Mouse (Mus musculus) embryonic facial prominence, embryonic 15.5 days (tissue): Measurements from ENCODE around the gene Cln5. TPM values are rescaled to one million over a fixed set of nuclear protein-coding genes. Genes with fewer than 3 reads are reported as not detected.

Experiments used
- ATAC-seq: fragments of 200-750 bp; cut with Nextera tagmentation; 2 replicates; pipeline ENCODE4 v1.8.0; 2017; ENCODE audit warnings: low read depth, moderate TSS enrichment; ENCODE audit not compliant: insufficient number of reproducible peaks, low FRiP score, low TSS enrichment
- H3K27ac ChIP-seq: fragments of 300-500 bp; sonication (generic); replicated peaks from 2 replicates; pipeline ENCODE4 v1.5.1; 2015; ENCODE audit warnings: mild to moderate bottlenecking, inconsistent platforms
- H3K27me3 ChIP-seq: fragments of 300-500 bp; sonication (generic); 2 replicates; pipeline ENCODE4 v1.6.1; 2015; ENCODE audit warnings: inconsistent platforms
- H3K36me3 ChIP-seq: fragments of 300-500 bp; sonication (generic); 2 replicates; pipeline ENCODE4 v1.6.1; 2015; ENCODE audit warnings: mild to moderate bottlenecking, inconsistent platforms
- H3K4me1 ChIP-seq: fragments of 300-500 bp; sonication (generic); 2 replicates; pipeline ENCODE4 v1.6.1; 2015; ENCODE audit warnings: inconsistent platforms
- H3K4me2 ChIP-seq: fragments of 300-500 bp; sonication (generic); replicated peaks from 2 replicates; pipeline ENCODE4 v1.6.1; 2015; ENCODE audit warnings: mild to moderate bottlenecking, inconsistent platforms
- H3K4me3 ChIP-seq: fragments of 300-500 bp; sonication (generic); replicated peaks from 2 replicates; pipeline ENCODE4 v1.5.1; 2015; ENCODE audit warnings: mild to moderate bottlenecking, inconsistent platforms
- H3K9ac ChIP-seq: fragments of 300-500 bp; sonication (generic); 2 replicates; pipeline ENCODE4 v1.6.1; 2015; ENCODE audit warnings: inconsistent platforms
- H3K9me3 ChIP-seq: fragments of 300-500 bp; sonication (generic); replicated peaks from 2 replicates; pipeline ENCODE4 v1.6.1; 2016; ENCODE audit warnings: inconsistent platforms
- WGBS: fragments of 180-500 bp; shearing (Covaris S2); methylation state at CpG from one replicate; pipeline ENCODE4 v1.1.7; 2015; 5-methylcytosine and 5-hydroxymethylcytosine counted together
- polyA plus RNA-seq: library from polyadenylated mRNA; unstranded; fragments of >200 nt; fragmentation: Nextera tagmentation; extraction: Ambion mirVana; gene quantifications from 2 replicates; pipeline ENCODE4 v1.2.1, GENCODE M21; 2015

Cln5 gene
- polyA plus RNA-seq, 1 experiment from 2014 or later = 32.6 TPM

- Histone ChIP-seq H3K9ac (peak overlapping the region; percentile 80), H3K9me3 (no peaks in the 10 kb centered on the region), H3K4me2 (peak overlapping the region; percentile 58), H3K4me3 (peak overlapping the region; percentile 89), H3K27me3 (no peaks in the 10 kb centered on the region), H3K4me1 (peaks cover 6% of the 10 kb centered on the region), H3K36me3 (no peaks in the 10 kb centered on the region), H3K27ac (peak overlapping the region; percentile 99)
- WGBS = under 1% methylated on average over 82 of the region's 86 CpGs
- peak; percentile 88 for ATAC-seq
These were observed 28.7 kb downstream of the Cln5 start for GRCm38 (mm10) chr14:103098587-103099235.

GRCm38 (mm10) chr14:103099238-103099933 is 29.4 kb downstream of the Cln5 start, which contains the start of gene Fbxl3:
Gene Fbxl3, minus strand, starts transcription at chr14:103099566.
- H3K36me3 ChIP-seq = no peaks in the 10 kb centered on the region
- peak within 1 kb of the TSS; percentile 99 for H3K27ac ChIP-seq
- ATAC-seq = peak; percentile 93
- peaks cover 6% of the 10 kb centered on the region for H3K4me1 ChIP-seq
- H3K9me3 ChIP-seq = no peaks in the 10 kb centered on the region
- peak within 1 kb of the TSS; percentile 80 for H3K9ac ChIP-seq
- H3K4me3 ChIP-seq = peak within 1 kb of the TSS; percentile 89
- no peaks in the 10 kb centered on the region for H3K27me3 ChIP-seq
- under 1% methylated on average over 85 of the region's 88 CpGs for WGBS
- H3K4me2 ChIP-seq = peak within 1 kb of the TSS; percentile 58

GRCm38 (mm10) chr14:103100296-103100695 is 30.3 kb downstream of the Cln5 start:
- no peaks in the 10 kb centered on the region for H3K27me3 ChIP-seq
- 0 out of 2 replicates have a peak overlapping the region, but pooled peaks have one; percentile 89 for H3K4me3 ChIP-seq
- WGBS = 78% methylated on average over 13 of the region's 13 CpGs
- peaks cover 6% of the 10 kb centered on the region for H3K4me1 ChIP-seq
- no peak overlapping the region for H3K9ac ChIP-seq
- no peaks in the 10 kb centered on the region for H3K36me3 ChIP-seq
- H3K27ac ChIP-seq = peak overlapping the region; percentile 99; the same call in 1 of the 2 replicates
- peak overlapping the region; percentile 58; the same call in 1 of the 2 replicates for H3K4me2 ChIP-seq
- ATAC-seq = no peak
- H3K9me3 ChIP-seq = no peaks in the 10 kb centered on the region

DNA sequence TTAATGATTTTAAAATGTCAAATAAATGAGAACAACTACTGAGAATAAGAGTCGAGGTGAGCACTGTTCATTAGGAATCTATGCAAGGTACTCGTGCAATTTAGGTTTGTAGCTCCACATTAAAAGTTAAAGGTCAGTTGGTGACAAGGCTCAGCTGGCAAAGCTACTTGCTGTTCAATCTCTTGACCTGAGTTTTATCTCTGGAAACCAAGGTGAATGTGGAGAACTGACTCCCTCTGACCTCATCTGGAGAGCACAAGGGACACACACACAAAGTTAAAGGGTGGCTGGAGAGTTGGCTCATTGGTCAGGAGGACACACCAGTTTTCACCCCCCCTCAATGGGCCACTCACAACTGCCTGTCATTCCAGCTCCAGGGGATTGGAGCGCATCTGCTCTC is 31.2 kb downstream of the Cln5 start:
- 72% methylated on average over 3 of the region's 3 CpGs for WGBS
- no peak overlapping the region for H3K9ac ChIP-seq
- no peak for ATAC-seq

DNA sequence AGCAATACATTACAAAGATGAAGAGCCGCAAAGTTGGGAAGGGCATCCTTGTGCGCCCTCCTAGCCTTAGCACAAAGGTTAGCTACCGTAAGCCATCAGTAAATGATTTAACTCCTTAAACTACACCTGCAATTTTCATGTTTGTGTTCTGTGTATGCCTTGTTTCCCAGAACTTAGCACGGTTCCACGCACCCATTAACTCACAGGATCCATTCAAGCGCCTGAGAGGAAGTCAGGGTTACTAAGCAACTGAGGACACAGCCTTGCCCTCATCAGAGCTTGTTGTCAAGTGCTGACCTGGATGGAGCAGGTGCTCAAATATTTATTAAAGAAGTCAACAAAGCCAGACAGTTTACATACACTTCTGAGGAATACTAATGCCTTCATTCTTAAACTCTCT is 32.2 kb downstream of the Cln5 start:
- no peak for ATAC-seq
- WGBS = 65% methylated on average over 6 of the region's 6 CpGs
- Histone ChIP-seq H3K27ac (no peak overlapping the region; the same call in 1 of the 2 replicates), H3K4me3 (no peak overlapping the region), H3K4me2 (no peak overlapping the region), H3K4me1 (peaks cover 6% of the 10 kb centered on the region), H3K9me3 (no peaks in the 10 kb centered on the region), H3K27me3 (no peaks in the 10 kb centered on the region), H3K36me3 (no peaks in the 10 kb centered on the region), H3K9ac (no peak overlapping the region)

More for the DNA sequence above, 31.2 kb downstream of the Cln5 start:
- peaks cover 6% of the 10 kb centered on the region for H3K4me1 ChIP-seq
- no peak overlapping the region for H3K4me3 ChIP-seq
- H3K9me3 ChIP-seq = no peaks in the 10 kb centered on the region
- no peak overlapping the region for H3K4me2 ChIP-seq
- no peaks in the 10 kb centered on the region for H3K27me3 ChIP-seq
- H3K27ac ChIP-seq = peak overlapping the region; percentile 7; the same call in 1 of the 2 replicates
- H3K36me3 ChIP-seq = no peaks in the 10 kb centered on the region

DNA sequence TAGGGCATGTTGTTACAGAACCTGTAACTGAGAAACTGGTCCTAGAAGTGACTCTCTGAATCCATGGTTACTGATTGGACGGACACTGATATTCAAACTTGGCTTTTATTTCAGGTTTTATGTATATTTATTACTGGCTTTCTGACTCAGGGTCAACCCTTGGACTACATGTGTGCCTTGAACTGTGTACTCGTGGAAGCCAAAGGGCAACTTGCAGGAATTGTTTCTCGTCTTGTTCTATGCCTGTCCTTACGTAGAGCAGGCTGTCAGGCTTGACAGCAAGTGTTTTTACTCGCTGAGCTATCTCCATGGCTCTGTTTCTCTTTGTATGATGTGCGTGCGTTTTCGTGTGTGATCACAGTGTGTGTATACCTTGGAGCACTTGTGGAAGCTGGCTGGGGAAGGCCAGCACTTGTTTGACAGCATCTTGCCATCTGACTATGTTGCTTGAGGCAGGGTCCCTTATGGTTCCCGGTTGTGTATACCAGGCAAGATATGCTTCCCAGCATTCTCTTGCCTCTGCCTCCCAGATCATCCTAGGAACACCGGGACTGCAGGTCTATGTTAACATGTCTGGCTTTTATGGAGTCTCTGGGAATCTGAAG is 32.8 kb downstream of the Cln5 start:
- Histone ChIP-seq H3K27ac (no peak overlapping the region), H3K36me3 (no peaks in the 10 kb centered on the region), H3K4me1 (peaks cover 3% of the 10 kb centered on the region; the same call in 1 of the 2 replicates), H3K4me2 (no peak overlapping the region), H3K4me3 (no peak overlapping the region), H3K9ac (no peak overlapping the region), H3K9me3 (no peaks in the 10 kb centered on the region), H3K27me3 (no peaks in the 10 kb centered on the region)
- WGBS = 69% methylated on average over 10 of the region's 10 CpGs
- ATAC-seq = no peak

DNA sequence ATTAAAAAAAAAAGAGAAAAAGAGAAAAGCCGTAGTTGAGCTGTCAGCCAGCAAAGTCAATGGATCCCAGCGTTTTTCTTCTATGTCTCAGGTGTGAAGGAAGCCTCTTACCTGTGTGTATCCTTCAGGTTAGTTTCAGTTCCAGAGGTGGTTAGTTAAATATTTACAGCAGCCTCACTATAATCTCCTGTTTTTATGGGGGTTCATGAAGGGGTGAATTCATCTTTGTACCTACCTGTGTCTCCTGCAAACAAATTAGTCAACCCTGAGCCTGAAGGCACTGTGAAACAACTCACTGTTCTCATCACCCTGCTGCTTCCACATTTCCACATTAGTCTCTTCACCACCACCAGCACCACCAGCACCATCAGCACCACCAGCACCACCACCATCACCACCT is 36.3 kb downstream of the Cln5 start:
- ATAC-seq = no peak

DNA sequence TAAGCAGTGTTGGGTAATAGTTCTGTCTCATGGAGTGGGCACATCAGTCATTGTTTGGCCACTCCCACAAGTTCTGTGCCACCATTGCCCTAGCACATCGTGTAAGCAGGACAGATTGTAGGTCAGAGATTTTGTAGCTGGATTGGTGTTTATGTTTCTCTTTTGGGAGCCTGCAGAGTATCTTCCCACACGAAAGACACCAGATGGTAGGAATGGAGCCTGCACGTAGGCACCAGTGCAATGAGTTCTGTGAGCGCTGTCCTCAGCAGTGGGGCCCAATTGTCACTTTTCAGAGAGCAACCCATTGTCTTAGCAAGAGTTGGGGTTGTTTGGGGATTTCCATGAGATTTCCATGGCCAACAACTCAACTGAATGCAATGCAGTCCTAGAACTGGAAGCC is 40.0 kb downstream of the Cln5 start:
- Histone ChIP-seq H3K36me3 (peaks cover 15% of the 10 kb centered on the region), H3K27ac (no peak overlapping the region), H3K4me1 (no peaks in the 10 kb centered on the region), H3K4me2 (no peak overlapping the region), H3K9me3 (no peaks in the 10 kb centered on the region), H3K4me3 (no peak overlapping the region), H3K9ac (no peak overlapping the region), H3K27me3 (no peaks in the 10 kb centered on the region)
- ATAC-seq = no peak
- WGBS = 90% methylated on average over 4 of the region's 4 CpGs

More for the DNA sequence above, 36.3 kb downstream of the Cln5 start:
- Histone ChIP-seq H3K4me1 (peaks cover 3% of the 10 kb centered on the region; the same call in 1 of the 2 replicates), H3K4me3 (no peak overlapping the region), H3K4me2 (no peak overlapping the region), H3K9ac (no peak overlapping the region), H3K27me3 (no peaks in the 10 kb centered on the region), H3K9me3 (no peaks in the 10 kb centered on the region), H3K27ac (no peak overlapping the region), H3K36me3 (no peaks in the 10 kb centered on the region)
- WGBS = 88% methylated on average over 2 of the region's 2 CpGs

- Histone ChIP-seq H3K36me3 (peaks cover 38% of the 10 kb centered on the region), H3K4me2 (no peak overlapping the region), H3K9ac (no peak overlapping the region), H3K4me3 (no peak overlapping the region), H3K9me3 (no peaks in the 10 kb centered on the region), H3K4me1 (no peaks in the 10 kb centered on the region), H3K27me3 (no peaks in the 10 kb centered on the region), H3K27ac (no peak overlapping the region)
- 94% methylated on average over 3 of the region's 3 CpGs for WGBS
- no peak for ATAC-seq
These were observed 42.8 kb downstream of the Cln5 start for GRCm38 (mm10) chr14:103112606-103113363.

DNA sequence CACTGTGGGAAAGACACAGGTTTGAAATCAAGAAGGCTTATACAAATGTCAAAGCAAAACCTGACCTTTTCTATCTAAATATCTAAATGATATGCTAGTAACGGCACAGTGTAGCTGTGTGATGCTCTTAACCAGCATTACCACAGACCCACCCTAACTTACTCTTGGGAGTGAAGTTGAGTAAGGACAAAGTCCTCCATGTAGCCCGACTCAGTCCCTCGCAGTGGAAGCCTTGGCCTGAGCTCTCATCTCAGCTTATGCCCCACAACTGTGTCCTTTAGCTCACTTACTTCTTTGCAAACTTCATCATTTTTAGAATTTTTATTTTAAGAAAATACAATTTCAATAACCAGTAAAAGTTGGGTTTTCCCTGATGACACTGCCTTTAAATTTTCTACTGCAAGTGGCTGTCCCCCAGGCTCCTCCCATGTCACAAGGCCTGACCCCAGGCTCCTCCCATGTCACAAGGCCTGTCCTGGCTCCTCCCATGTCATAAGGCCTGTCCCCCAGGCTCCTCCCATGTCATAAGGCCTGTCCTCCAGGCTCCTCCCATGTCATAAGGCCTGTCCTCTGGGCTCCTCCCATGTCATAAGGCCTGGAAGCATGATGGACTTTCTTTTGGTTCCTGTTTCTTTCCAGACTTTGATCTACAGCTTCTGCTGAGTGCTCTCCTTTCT is 45.1 kb downstream of the Cln5 start:
- H3K9ac ChIP-seq = no peak overlapping the region
- ATAC-seq = no peak
- no peak overlapping the region for H3K4me2 ChIP-seq
- no peak overlapping the region for H3K27ac ChIP-seq
- peaks cover 55% of the 10 kb centered on the region for H3K36me3 ChIP-seq
- no peak overlapping the region for H3K4me3 ChIP-seq
- H3K4me1 ChIP-seq = no peaks in the 10 kb centered on the region
- no peaks in the 10 kb centered on the region for H3K27me3 ChIP-seq
- no peaks in the 10 kb centered on the region for H3K9me3 ChIP-seq
- 93% methylated on average over 3 of the region's 3 CpGs for WGBS
